Mouse (Mus musculus) hindbrain, postnatal 0 days (tissue): ENCODE data around the gene Nucb1. TPM values are rescaled to one million over a fixed set of nuclear protein-coding genes. Genes with fewer than 3 reads are reported as not detected.
A peak's percentile ranks its signal among the peaks of the same experiment; 100 is the strongest.

ENCODE experiments used
- ATAC-seq: fragments of 200-750 bp; cut with Nextera tagmentation; 2 replicates; pipeline ENCODE4 v1.8.0; 2017; ENCODE audit warnings: mild to moderate bottlenecking, moderate TSS enrichment, moderate library complexity
- DNase-seq: peaks from one replicate; pipeline ENCODE4 v3.0.0-alpha.2; 2015; ENCODE audit warnings: low spot score
- H3K27ac ChIP-seq: fragments of 300-500 bp; sonication (generic); 2 replicates; pipeline ENCODE4 v1.5.1; 2014; ENCODE audit warnings: mild to moderate bottlenecking
- H3K27me3 ChIP-seq: fragments of 300-500 bp; sonication (generic); 2 replicates; pipeline ENCODE4 v1.6.1; 2014; ENCODE audit warnings: low read length, mixed read lengths; ENCODE audit not compliant: insufficient read depth
- H3K36me3 ChIP-seq: fragments of 300-500 bp; sonication (generic); 2 replicates; pipeline ENCODE4 v1.6.1; 2014; ENCODE audit warnings: low read length, mixed read lengths; ENCODE audit not compliant: insufficient read depth
- H3K4me1 ChIP-seq: fragments of 300-500 bp; sonication (generic); 2 replicates; pipeline ENCODE4 v1.6.1; 2014; ENCODE audit warnings: antibody characterized with exemption, low read length, mixed read lengths; ENCODE audit not compliant: insufficient read depth
- H3K4me2 ChIP-seq: fragments of 300-500 bp; sonication (generic); 2 replicates; pipeline ENCODE4 v1.6.1; 2014; ENCODE audit warnings: low read depth, mild to moderate bottlenecking, low read length, moderate library complexity, mixed read lengths
- H3K4me3 ChIP-seq: fragments of 300-500 bp; sonication (generic); 2 replicates; pipeline ENCODE4 v1.5.1; 2014; ENCODE audit warnings: low read length
- H3K9ac ChIP-seq: fragments of 300-500 bp; sonication (generic); replicated peaks from 2 replicates; pipeline ENCODE4 v1.6.1; 2014; ENCODE audit warnings: mild to moderate bottlenecking, low read length, moderate library complexity, mixed read lengths
- H3K9me3 ChIP-seq: fragments of 300-500 bp; sonication (generic); 2 replicates; pipeline ENCODE4 v1.6.1; 2016; ENCODE audit warnings: low read length, mixed read lengths
- CTCF ChIP-seq: IDR thresholded peaks from 2 replicates; pipeline ENCODE4 v1.5.1; 2016; ENCODE audit warnings: antibody characterized with exemption, control low read depth, low read depth
- WGBS: fragments of 180-500 bp; shearing (Covaris S2); extraction: QIAGEN DNeasy Blood & Tissue Kit; methylation state at CpG from one replicate; pipeline ENCODE4 v1.1.7; 2014; 5-methylcytosine and 5-hydroxymethylcytosine counted together
- polyA plus RNA-seq: library from polyadenylated mRNA; unstranded; fragments of >200 nt; fragmentation: Nextera tagmentation; extraction: Ambion mirVana; gene quantifications from 2 replicates; pipeline ENCODE4 v1.2.1, GENCODE M21; 2015
- total RNA-seq: library from RNA; depleted of rRNA; stranded (reverse); fragments of >200 nt; gene quantifications from 2 replicates; pipeline ENCODE4 v1.2.3, GENCODE M21; 2014

Nucb1 gene
- total and polyA plus RNA-seq, 2 experiments from 2014 or later = 93.7 to 144 TPM

DNA sequence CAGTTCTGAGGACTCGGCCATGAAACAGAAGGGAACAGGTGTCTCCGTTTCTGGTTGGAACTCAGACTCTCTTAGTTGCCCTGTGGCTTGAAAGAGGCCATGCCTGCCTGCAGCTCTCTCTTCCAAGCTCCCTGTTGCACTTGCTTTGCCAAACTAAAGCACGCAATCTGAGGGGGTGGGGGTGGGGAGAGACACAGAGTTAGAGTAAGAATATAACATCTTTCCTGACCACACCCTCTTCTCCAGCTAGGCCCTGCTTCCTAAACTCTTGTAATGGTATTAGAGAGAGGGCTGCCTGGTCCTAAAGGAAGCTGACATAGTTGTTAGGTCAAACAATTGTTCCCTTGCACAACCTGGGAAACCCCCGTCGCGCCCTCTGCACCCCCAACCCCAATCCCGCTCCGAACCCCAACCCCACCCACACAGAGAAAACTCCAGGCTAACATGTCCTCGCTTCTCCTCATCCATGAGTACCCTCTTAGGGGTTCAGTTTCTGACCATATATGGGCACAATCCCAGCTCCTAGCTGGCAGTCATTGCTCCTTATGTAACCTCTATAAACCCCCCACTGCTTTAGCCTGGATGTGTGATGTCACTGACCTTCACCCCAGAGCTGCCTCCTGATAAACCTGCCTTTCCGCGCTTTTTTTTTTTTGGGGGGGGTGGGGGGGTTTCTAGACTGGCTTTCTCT, 40.8 kb upstream of the Nucb1 start:
- Histone ChIP-seq H3K36me3 (no peaks in the 10 kb centered on the region), H3K27me3 (no peaks in the 10 kb centered on the region), H3K4me3 (no peak overlapping the region), H3K27ac (no peak overlapping the region), H3K9me3 (no peaks in the 10 kb centered on the region), H3K4me1 (no peaks in the 10 kb centered on the region), H3K4me2 (no peak overlapping the region), H3K9ac (no peak overlapping the region)
- TF ChIP-seq CTCF = no peak
- DNase-seq (no peak), ATAC-seq (no peak)
- WGBS = 80% methylated on average over 11 of the region's 11 CpGs

DNA sequence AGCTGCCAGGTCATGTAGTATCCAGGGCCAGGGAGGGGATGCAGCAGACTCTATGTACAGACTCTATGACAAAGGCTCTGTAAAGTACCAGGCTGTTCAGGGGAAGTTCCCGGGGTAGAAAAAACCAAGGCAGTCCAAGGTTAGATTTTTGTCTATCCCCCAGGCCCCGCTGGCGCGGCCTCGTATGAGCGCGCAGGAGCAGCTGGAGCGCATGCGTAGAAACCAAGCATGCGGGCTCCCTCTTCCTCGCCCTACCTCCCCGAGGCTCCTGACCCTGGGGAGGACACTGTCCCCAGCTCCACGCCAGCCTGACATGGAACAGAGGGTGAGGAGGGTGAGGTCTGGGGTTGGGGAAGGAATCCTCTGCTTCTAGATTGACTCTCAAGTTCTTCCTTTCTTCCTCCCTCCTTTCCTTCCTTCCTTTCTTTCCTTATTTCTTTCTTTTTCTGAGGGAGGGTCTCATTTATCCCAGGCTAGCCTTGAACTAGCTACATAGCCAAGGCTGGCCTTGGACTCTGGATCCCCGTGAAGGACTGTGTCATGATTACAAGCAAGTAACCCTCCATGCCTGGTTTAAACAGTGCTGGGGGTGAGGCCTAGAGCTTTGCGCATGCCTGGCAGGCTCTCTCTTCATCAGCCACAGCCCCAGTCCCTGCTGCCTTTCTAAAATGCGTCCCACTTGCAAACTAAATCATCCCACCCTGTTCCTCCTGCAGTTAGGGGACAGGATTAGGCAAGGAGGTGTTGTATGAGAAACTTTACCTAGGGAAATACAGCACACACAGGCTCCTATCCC, 39.6 kb upstream of the Nucb1 start:
- no peak overlapping the region for H3K4me3 ChIP-seq
- no peaks in the 10 kb centered on the region for H3K36me3 ChIP-seq
- no peaks in the 10 kb centered on the region for H3K9me3 ChIP-seq
- no peaks in the 10 kb centered on the region for H3K4me1 ChIP-seq
- H3K9ac ChIP-seq = no peak overlapping the region
- no peak for ATAC-seq
- no peak for TF ChIP-seq CTCF
- 88% methylated on average over 16 of the region's 16 CpGs for WGBS
- no peaks in the 10 kb centered on the region for H3K27me3 ChIP-seq
- no peak overlapping the region for H3K27ac ChIP-seq
- no peak for DNase-seq
- H3K4me2 ChIP-seq = no peak overlapping the region

GRCm38 (mm10) chr7:45544525-45544924, 34.3 kb upstream of the Nucb1 start:
- no peaks in the 10 kb centered on the region for H3K4me1 ChIP-seq
- no peak for DNase-seq
- no peak overlapping the region for H3K9ac ChIP-seq
- no peak overlapping the region for H3K4me3 ChIP-seq
- H3K27me3 ChIP-seq = no peaks in the 10 kb centered on the region
- no peak for ATAC-seq
- TF ChIP-seq CTCF = no peak
- WGBS = 89% methylated on average over 1 of the region's 1 CpGs
- H3K9me3 ChIP-seq = no peaks in the 10 kb centered on the region
- no peaks in the 10 kb centered on the region for H3K36me3 ChIP-seq
- H3K4me2 ChIP-seq = no peak overlapping the region
- no peak overlapping the region for H3K27ac ChIP-seq

- ATAC-seq = no peak
- Histone ChIP-seq H3K9me3 (no peaks in the 10 kb centered on the region), H3K4me1 (peaks cover 5% of the 10 kb centered on the region; the same call in 1 of the 2 replicates), H3K9ac (no peak overlapping the region), H3K27ac (no peak overlapping the region), H3K27me3 (no peaks in the 10 kb centered on the region), H3K36me3 (no peaks in the 10 kb centered on the region), H3K4me2 (no peak overlapping the region), H3K4me3 (no peak overlapping the region)
- DNase-seq = no peak
- WGBS = 55% methylated on average over 2 of the region's 2 CpGs
- no peak for TF ChIP-seq CTCF
These were observed 30.0 kb upstream of the Nucb1 start for GRCm38 (mm10) chr7:45540213-45540612.

- no peak overlapping the region for H3K4me3 ChIP-seq
- H3K9me3 ChIP-seq = no peaks in the 10 kb centered on the region
- WGBS = 80% methylated on average over 3 of the region's 3 CpGs
- no peak overlapping the region for H3K9ac ChIP-seq
- peaks cover 5% of the 10 kb centered on the region; the same call in 1 of the 2 replicates for H3K4me1 ChIP-seq
- DNase-seq (no peak), ATAC-seq (no peak)
- TF ChIP-seq CTCF = no peak
- H3K27ac ChIP-seq = no peak overlapping the region
- no peaks in the 10 kb centered on the region for H3K27me3 ChIP-seq
- H3K4me2 ChIP-seq = no peak overlapping the region
- no peaks in the 10 kb centered on the region for H3K36me3 ChIP-seq
These were observed 28.9 kb upstream of the Nucb1 start for GRCm38 (mm10) chr7:45539095-45539494.

DNA sequence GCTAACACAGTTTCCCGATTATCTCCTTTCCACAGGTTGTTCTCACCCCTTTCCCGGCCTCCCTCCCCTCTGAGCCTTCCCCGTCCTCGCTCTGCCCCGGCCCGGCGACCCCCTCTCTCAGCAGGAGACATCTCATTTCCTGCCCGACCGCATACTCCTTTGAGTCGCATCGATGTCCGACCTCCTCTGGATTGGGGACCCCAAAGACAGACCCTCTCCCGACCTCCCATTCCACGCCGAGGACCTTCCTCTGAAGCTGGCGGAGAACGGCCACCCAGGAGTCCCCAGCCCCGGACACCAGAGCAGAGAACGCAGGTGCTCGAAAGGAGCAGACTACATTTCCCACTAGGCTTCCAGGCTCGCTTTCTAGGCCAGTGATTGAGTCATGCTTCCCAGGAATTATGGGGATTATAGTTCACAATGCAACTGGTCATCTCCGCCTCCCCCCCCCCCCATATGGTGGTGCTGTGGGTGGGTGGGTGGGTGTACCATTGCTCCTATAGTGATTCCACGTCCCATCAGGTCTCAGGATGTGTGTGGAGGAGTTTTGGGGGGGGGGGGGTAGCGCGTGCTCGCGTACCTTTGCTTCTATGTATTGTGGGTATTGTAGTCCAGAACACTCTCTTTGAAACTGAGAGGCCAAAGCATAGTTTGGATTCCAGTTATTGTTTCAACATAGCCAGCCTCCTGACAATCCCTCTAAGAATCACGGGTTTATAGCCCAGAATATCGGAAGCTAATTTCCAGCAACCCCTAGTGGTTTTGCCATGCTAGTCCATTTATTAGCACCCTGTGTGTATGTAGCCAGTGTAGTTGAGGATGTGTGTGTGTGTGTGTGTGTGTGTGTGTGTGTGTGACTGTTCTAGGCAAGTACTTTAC, 28.2 kb upstream of the Nucb1 start:
- ATAC-seq (peak; percentile 91), DNase-seq (peak; percentile 87)
- Histone ChIP-seq H3K36me3 (no peaks in the 10 kb centered on the region), H3K9me3 (no peaks in the 10 kb centered on the region), H3K27me3 (no peaks in the 10 kb centered on the region), H3K4me3 (peak overlapping the region; percentile 45), H3K27ac (peak overlapping the region; percentile 61), H3K4me2 (peak overlapping the region; percentile 75), H3K9ac (peak overlapping the region; percentile 66), H3K4me1 (peaks cover 5% of the 10 kb centered on the region; the same call in 1 of the 2 replicates)
- 2% methylated on average over 28 of the region's 29 CpGs for WGBS
- peak; percentile 62 for TF ChIP-seq CTCF
